Mouse (Mus musculus): ENCODE results near the gene Smyd3.

- no peak for TF ChIP-seq CTCF (IDR thresholded peaks at IDR 0.05; ENCODE audit: low read depth, low read length)
- TF ChIP-seq GATA1 (IDR thresholded peaks at IDR 0.05; ENCODE audit: borderline replicate concordance, low read length), result no peak
Observed at GRCm38 (mm10) chr1:179207180-179207741, 310.6 kb downstream of the Smyd3 start.

Data from G1E (cell line).